Mouse (Mus musculus) heart, adult 9 months (tissue): Measurements from ENCODE around the gene Olfr154.
"Not testable (repeated sequence)": the region's sequence is repeated elsewhere in the genome, so short reads cannot be mapped to it uniquely, and the experiment has no call there.

ENCODE experiments used
- DNase-seq, 2 experiments: peaks; one replicate each; pipeline ENCODE4 v3.0.0; 2022; ENCODE audit warnings: low spot score in 2 of 2

Gene Olfr154

GRCm38 (mm10) chr2:85664355-85664754 is at the start of gene Olfr154:
Olfr154 (minus strand) TSS chr2:85664455.
- not testable (repeated sequence) for DNase-seq

DNA sequence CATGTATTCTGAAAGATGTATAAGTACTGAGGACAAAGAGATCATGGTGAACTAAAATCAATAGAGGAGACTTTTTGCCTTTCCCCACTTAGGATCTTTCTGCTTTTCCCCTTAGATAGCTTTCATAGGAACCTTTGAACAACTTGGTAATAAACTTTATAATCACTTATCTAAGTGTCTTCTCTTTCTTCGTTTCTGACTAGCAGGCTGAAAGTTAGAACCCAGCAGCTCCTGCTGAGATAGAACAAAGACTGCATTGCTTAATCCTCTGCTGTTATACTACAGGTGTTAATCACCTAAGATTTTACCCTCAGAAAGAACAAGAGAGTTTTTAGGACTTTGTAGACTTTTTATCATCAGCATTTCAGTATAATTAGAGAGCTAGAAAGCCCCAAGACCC is 46.9 kb upstream of the Olfr154 start:
- no peak for DNase-seq

DNA sequence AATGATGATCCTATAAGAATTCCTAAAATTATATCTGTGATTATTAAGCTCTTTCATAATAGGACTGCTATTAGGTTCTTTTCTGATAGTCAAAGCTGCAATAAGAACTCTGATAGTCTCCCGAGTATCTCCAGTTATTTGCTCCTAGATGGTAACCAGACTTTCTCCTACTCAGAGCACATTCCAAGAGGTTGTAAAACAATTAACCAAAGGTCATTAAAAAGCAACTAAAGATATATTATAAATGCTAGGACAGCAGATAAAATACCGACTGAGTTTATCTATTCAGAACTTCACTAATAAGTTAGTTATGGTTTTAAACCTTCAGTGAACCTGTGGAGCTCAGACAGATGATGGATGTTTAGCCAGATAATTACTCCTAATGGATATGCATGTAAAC is 46.4 kb upstream of the Olfr154 start:
- not testable (repeated sequence) for DNase-seq

DNA sequence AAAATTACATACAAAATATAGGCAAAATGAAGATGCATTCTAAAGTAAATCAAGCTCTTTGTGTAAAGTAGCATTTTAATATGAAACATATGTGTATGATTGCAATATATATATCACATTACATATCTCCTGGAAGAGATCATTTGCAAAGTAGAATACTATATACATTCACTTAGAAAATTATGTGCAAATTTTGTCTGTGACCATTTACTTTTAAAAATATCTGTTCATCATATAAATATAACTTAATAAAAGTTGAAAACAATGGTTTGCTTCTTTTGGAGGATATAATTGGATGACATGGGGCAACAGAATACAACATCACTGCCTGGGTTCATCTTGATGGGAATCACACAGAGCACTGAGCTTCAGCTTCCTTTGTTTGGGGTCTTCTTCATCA is 24.9 kb upstream of the Olfr154 start, which contains the start of gene Olfr1008:
TSS of gene Olfr1008 (plus strand) at position 301 of the 400 bp plus-strand sequence.
- DNase-seq: no peak

DNA sequence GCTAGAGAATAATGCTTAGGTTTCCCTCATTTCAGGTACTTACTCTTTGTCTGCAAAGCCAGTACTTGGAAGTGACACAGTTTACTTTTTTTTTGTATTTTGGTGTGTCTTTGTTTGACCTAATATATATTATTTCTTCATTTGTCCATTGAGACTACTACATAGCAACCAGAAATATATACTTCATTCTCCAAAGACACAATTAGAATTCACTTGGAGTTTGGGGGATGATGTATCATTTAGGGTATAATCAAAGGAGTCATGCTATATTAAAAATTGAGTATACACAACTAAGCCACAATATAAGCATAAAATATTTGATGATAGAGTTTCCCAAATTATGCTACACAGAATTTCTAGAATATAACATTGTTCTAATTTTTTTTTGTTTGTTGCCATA is 14.4 kb upstream of the Olfr154 start, which contains the start of gene Olfr1006:
TSS of gene Olfr1006 (minus strand) at position 101 of the 400 bp plus-strand sequence.
- DNase-seq: no peak

GRCm38 (mm10) chr2:85650604-85651003 is 13.7 kb downstream of the Olfr154 start, which contains the start of gene Olfr1002:
Olfr1002 (minus strand) TSS chr2:85650704.
- DNase-seq: no peak
